Comparison of ENCODE assay signal across 20 mouse cellular contexts in the genomic region with DNA sequence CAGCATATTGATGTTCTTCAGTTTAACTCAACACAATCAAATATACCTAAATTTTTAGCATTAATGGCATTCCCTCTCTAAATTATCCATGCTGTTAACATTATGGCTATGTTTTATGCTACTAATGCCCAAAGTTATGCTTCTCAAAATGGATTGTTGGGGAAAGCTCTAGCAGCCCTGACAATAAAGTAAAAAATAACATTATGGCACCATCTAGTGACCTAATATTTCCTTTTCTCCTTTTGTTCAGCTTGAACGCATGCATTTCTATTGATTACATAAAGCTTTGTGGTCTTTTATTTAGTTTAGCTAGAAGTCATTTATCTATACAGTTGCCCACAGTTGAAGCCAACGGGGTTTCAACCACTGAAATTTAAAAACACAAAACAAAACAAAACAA.
A peak's percentile ranks its signal among the peaks of the same experiment; 100 is the strongest.
DNase-seq lines count a peak whose midpoint lies in the region; ATAC-seq and TF ChIP-seq lines count a peak whose summit lies in the region.
"Had no signal": no experiment of that assay in that cellular context is flagged by ENCODE, and none has a peak within 500 bp of the region (broad histone marks: within the 10 kb centered on the region; RNA-seq: fewer than 3 reads in every experiment).

No protein-coding gene starts in this region.

- no peaks in the 10 kb centered on the region for H3K4me1 ChIP-seq in lung, embryonic 14.5 days (ENCODE audit: insufficient read depth)
- H3K4me1 ChIP-seq in lung, adult 2 months (ENCODE audit: control insufficient read depth, insufficient read depth, low read length): no peaks in the 10 kb centered on the region
- H3K4me1 ChIP-seq in stomach, postnatal 0 days (replicated peaks; ENCODE audit: control insufficient read depth, insufficient read depth): no peaks in the 10 kb centered on the region
- H3K4me1 ChIP-seq: embryonic facial prominence, embryonic 13.5 days; heart, embryonic 10.5 days; intestine, embryonic 15.5 days; kidney, embryonic 15.5 days; liver, embryonic 13.5 days had no signal

- 36% methylated on average over 2 of the region's 2 CpGs for WGBS in lung, embryonic 14.5 days
- 41% methylated on average over 2 of the region's 2 CpGs for WGBS in lung, adult 2 months
- 44% methylated on average over 2 of the region's 2 CpGs for WGBS in stomach, postnatal 0 days

- no peak overlapping the region for H3K4me3 ChIP-seq in lung, embryonic 14.5 days (ENCODE audit: low read depth, low read length)
- no peak overlapping the region for H3K4me3 ChIP-seq in lung, adult 2 months (replicated peaks; ENCODE audit: extremely low read depth, low read depth, low read length)
- no peak overlapping the region for H3K4me3 ChIP-seq in stomach, postnatal 0 days (ENCODE audit: low read depth, low read length)
- H3K4me3 ChIP-seq: embryonic facial prominence, embryonic 13.5 days; heart, embryonic 10.5 days; intestine, embryonic 15.5 days; kidney, embryonic 15.5 days; liver, embryonic 13.5 days; myocyte had no signal

- H3K9me3 ChIP-seq in lung, embryonic 14.5 days (ENCODE audit: low read depth, low read length): no peaks in the 10 kb centered on the region
- no peaks in the 10 kb centered on the region for H3K9me3 ChIP-seq in stomach, postnatal 0 days (ENCODE audit: control insufficient read depth, low read length)
- H3K9me3 ChIP-seq: embryonic facial prominence, embryonic 13.5 days; heart, embryonic 10.5 days; intestine, embryonic 15.5 days; kidney, embryonic 15.5 days; liver, embryonic 13.5 days had no signal

- no peak for TF ChIP-seq EP300 in stomach, postnatal 0 days (optimal IDR thresholded peaks at IDR 0.05)

- no peaks in the 10 kb centered on the region for H3K27me3 ChIP-seq in lung, embryonic 14.5 days (ENCODE audit: insufficient read depth, low read length)
- no peaks in the 10 kb centered on the region for H3K27me3 ChIP-seq in stomach, postnatal 0 days (ENCODE audit: control insufficient read depth, insufficient read depth, low read length)
- H3K27me3 ChIP-seq: embryonic facial prominence, embryonic 13.5 days; intestine, embryonic 15.5 days; kidney, embryonic 15.5 days; liver, embryonic 13.5 days had no signal

- peak; percentile 72 for ATAC-seq in frontal cortex, adult (ENCODE audit: low TSS enrichment)
- no peak for ATAC-seq in lung, embryonic 14.5 days (ENCODE audit: insufficient read depth)
- ATAC-seq in stomach, postnatal 0 days (ENCODE audit: low FRiP score, low TSS enrichment): no peak
- ATAC-seq: intestine, embryonic 15.5 days had no signal

- H3K9ac ChIP-seq in lung, embryonic 14.5 days: no peak overlapping the region
- H3K9ac ChIP-seq in stomach, postnatal 0 days (ENCODE audit: low read length): no peak overlapping the region
- H3K9ac ChIP-seq: embryonic facial prominence, embryonic 13.5 days; intestine, embryonic 15.5 days; kidney, embryonic 15.5 days; liver, embryonic 13.5 days had no signal

- H3K27ac ChIP-seq in lung, embryonic 14.5 days (ENCODE audit: low read depth): no peak overlapping the region
- H3K27ac ChIP-seq in stomach, postnatal 0 days (replicated peaks): no peak overlapping the region
- H3K27ac ChIP-seq: embryonic facial prominence, embryonic 13.5 days; heart, embryonic 10.5 days; intestine, embryonic 15.5 days; kidney, embryonic 15.5 days; liver, embryonic 13.5 days had no signal

- TF ChIP-seq CTCF in lung, embryonic 14.5 days (IDR thresholded peaks at IDR 0.05; ENCODE audit: low read depth): 0 out of 2 replicates have a peak, but pooled peaks have one; percentile 22
- no peak for TF ChIP-seq CTCF in lung, adult 2 months (IDR thresholded peaks at IDR 0.05; ENCODE audit: insufficient read depth, low read length)
- peak; percentile 37 for TF ChIP-seq CTCF in stomach, postnatal 0 days (IDR thresholded peaks at IDR 0.05; ENCODE audit: low read depth)

- H3K36me3 ChIP-seq in lung, embryonic 14.5 days (ENCODE audit: insufficient read depth): no peaks in the 10 kb centered on the region
- H3K36me3 ChIP-seq in stomach, postnatal 0 days (ENCODE audit: control insufficient read depth, insufficient read depth, low read length): no peaks in the 10 kb centered on the region
- H3K36me3 ChIP-seq: embryonic facial prominence, embryonic 13.5 days; G1E; heart, embryonic 10.5 days; intestine, embryonic 15.5 days; kidney, embryonic 15.5 days; liver, embryonic 13.5 days had no signal

- no peak for DNase-seq in frontal cortex, postnatal 14 days (ENCODE audit: low spot score in 2 of 2)
- peak; percentile 67 for DNase-seq in lung, embryonic 14.5 days
- no peak for DNase-seq in lung, adult 2 months
- DNase-seq in brain, embryonic 18.5 days (ENCODE audit: low read depth, low spot score): peak; percentile 46
- no peak for DNase-seq in stomach, postnatal 0 days (ENCODE audit: low spot score)
- DNase-seq in neural tube, embryonic 10.5 days (ENCODE audit: extremely low spot score, low spot score): no peak
- DNase-seq: adrenal gland, postnatal 14 days; gastrocnemius, postnatal 14 days; layer of hippocampus, adult 9-11 months; liver, embryonic 13.5 days; lung, postnatal 14 days; right cerebral cortex, postnatal 25 days; thymus, adult 18-20 months had no signal

- TF ChIP-seq POLR2A in lung, adult 2 months (IDR thresholded peaks at IDR 0.05; ENCODE audit: borderline replicate concordance, extremely low read depth, low read depth, low read length): no peak

- H3K4me2 ChIP-seq in lung, embryonic 14.5 days: no peak overlapping the region
- no peak overlapping the region for H3K4me2 ChIP-seq in stomach, postnatal 0 days (replicated peaks; ENCODE audit: low read depth)
- H3K4me2 ChIP-seq: embryonic facial prominence, embryonic 13.5 days; intestine, embryonic 15.5 days; kidney, embryonic 15.5 days; liver, embryonic 13.5 days had no signal

Comparison
In these comparisons a context has a peak if more than half of its experiments do, and no peak if none do; other contexts are left out.
1. DNase-seq: peak in lung, embryonic 14.5 days (single experiment) and brain, embryonic 18.5 days (single experiment); none in frontal cortex, postnatal 14 days (0 of 2), lung, adult 2 months (single experiment), stomach, postnatal 0 days (single experiment) and neural tube, embryonic 10.5 days (single experiment).